In the genomic region with DNA sequence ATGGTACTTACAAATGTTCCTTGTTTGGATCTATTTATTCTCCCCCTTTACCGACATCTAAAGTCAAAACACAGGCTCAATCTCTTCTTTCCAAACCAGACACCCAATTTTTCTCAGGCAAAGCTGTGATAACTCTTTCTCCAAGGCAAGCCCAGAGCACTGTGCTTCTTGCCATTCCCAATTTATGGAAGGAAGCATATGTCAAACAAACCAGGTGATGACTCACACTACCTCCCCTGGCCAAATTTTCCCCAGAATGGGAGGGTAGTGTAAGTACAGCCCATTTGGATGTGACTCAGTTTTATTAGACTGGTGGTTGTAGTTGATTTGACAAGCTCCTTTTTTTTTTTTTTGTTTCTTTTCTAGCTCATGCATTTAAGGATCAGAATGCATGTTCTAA, we compare ENCODE assay signal across 11 mouse cellular contexts.
A peak's percentile ranks its signal among the peaks of the same experiment; 100 is the strongest.
DNase-seq lines count a peak whose midpoint lies in the region; ATAC-seq and TF ChIP-seq lines count a peak whose summit lies in the region.
"Had no signal": no experiment of that assay in that cellular context is flagged by ENCODE, and none has a peak within 500 bp of the region (broad histone marks: within the 10 kb centered on the region; RNA-seq: fewer than 3 reads in every experiment).

No protein-coding gene starts in this region.

- H3K4me3 ChIP-seq in gastrocnemius, adult 2 months: peak overlapping the region; percentile 71
- H3K4me3 ChIP-seq: hindbrain, embryonic 15.5 days had no signal

- TF ChIP-seq CTCF in gastrocnemius, adult 2 months (IDR thresholded peaks at IDR 0.05): no peak

- ATAC-seq in megakaryocyte-erythroid progenitor cell, adult 5-6 weeks (replicated peaks; ENCODE audit: low FRiP score, low TSS enrichment, poor library complexity, severe bottlenecking): 0 out of 2 replicates have a peak, but pooled peaks have one; percentile 18
- ATAC-seq: midbrain, embryonic 16.5 days had no signal

- no peak for DNase-seq in gastrocnemius, adult 2 months
- no peak for DNase-seq in gastrocnemius, postnatal 14 days
- DNase-seq in right cerebral cortex, adult 18-20 months: peak; percentile 29
- DNase-seq in right cerebral cortex, postnatal 14 days: no peak
- peak; percentile 33 to 46 for DNase-seq in cerebellum, adult 18-20 months
- no peak for DNase-seq in urinary bladder, postnatal 10 days (ENCODE audit: low spot score)
- no peak for DNase-seq in thymus, postnatal 25 days

- peak overlapping the region; percentile 43; the same call in 1 of the 2 replicates for H3K27ac ChIP-seq in gastrocnemius, adult 2 months
- H3K27ac ChIP-seq: embryonic facial prominence, embryonic 15.5 days; hindbrain, embryonic 15.5 days had no signal

- intact Hi-C loops in gastrocnemius, adult 2 months (cut with DNase I): no loop called here
- intact Hi-C loops in gastrocnemius, postnatal 14 days (cut with DNase I; ENCODE audit: low total_unique reads): no loop called here

Comparison
In these comparisons a context has a peak if more than half of its experiments do, and no peak if none do; other contexts are left out.
1. DNase-seq: peak in right cerebral cortex, adult 18-20 months (single experiment) and cerebellum, adult 18-20 months (2 of 2); none in gastrocnemius, adult 2 months (single experiment), gastrocnemius, postnatal 14 days (single experiment), right cerebral cortex, postnatal 14 days (single experiment), urinary bladder, postnatal 10 days (single experiment) and thymus, postnatal 25 days (single experiment).